Mouse (Mus musculus) neural tube, embryonic 14.5 days (tissue): Measurements from ENCODE around the gene Snx1. TPM values are rescaled to one million over a fixed set of nuclear protein-coding genes. Genes with fewer than 3 reads are reported as not detected.
A peak's percentile ranks its signal among the peaks of the same experiment; 100 is the strongest.

Experiments used
- ATAC-seq: fragments of 200-750 bp; cut with Nextera tagmentation; 2 replicates; pipeline ENCODE4 v1.8.0; 2017; ENCODE audit warnings: low read depth, mild to moderate bottlenecking, moderate TSS enrichment, moderate library complexity
- H3K27ac ChIP-seq: fragments of 300-500 bp; sonication (generic); 2 replicates; pipeline ENCODE4 v1.5.1; 2014; ENCODE audit warnings: low read depth, mild to moderate bottlenecking, control low read depth, low read length, moderate library complexity, mixed read lengths
- H3K27me3 ChIP-seq: fragments of 300-500 bp; sonication (generic); 2 replicates; pipeline ENCODE4 v1.6.1; 2014; ENCODE audit warnings: low read length; ENCODE audit not compliant: control insufficient read depth, insufficient read depth
- H3K36me3 ChIP-seq: fragments of 300-500 bp; sonication (generic); 2 replicates; pipeline ENCODE4 v1.6.1; 2014; ENCODE audit warnings: low read length, mixed read lengths; ENCODE audit not compliant: control insufficient read depth, insufficient read depth
- H3K4me1 ChIP-seq: fragments of 300-500 bp; sonication (generic); 2 replicates; pipeline ENCODE4 v1.6.1; 2014; ENCODE audit warnings: low read length; ENCODE audit not compliant: control insufficient read depth, insufficient read depth
- H3K4me2 ChIP-seq: fragments of 300-500 bp; sonication (generic); 2 replicates; pipeline ENCODE4 v1.6.1; 2014; ENCODE audit warnings: mild to moderate bottlenecking, low read depth, low read length, control low read depth
- H3K4me3 ChIP-seq: fragments of 300-500 bp; sonication (generic); 2 replicates; pipeline ENCODE4 v1.5.1; 2014; ENCODE audit warnings: low read depth, low read length, control low read depth, mixed read lengths
- H3K9ac ChIP-seq: fragments of 300-500 bp; sonication (generic); replicated peaks from 2 replicates; pipeline ENCODE4 v1.6.1; 2014; ENCODE audit warnings: low read depth, mild to moderate bottlenecking, control low read depth, low read length, mixed read lengths
- H3K9me3 ChIP-seq: fragments of 300-500 bp; sonication (generic); 2 replicates; pipeline ENCODE4 v1.6.1; 2016; ENCODE audit warnings: low read length; ENCODE audit not compliant: control insufficient read depth
- WGBS: fragments of 180-500 bp; shearing (Covaris S2); extraction: QIAGEN DNeasy Blood & Tissue Kit; methylation state at CpG from one replicate; pipeline ENCODE4 v1.1.7; 2014; 5-methylcytosine and 5-hydroxymethylcytosine counted together
- polyA plus RNA-seq: library from polyadenylated mRNA; unstranded; fragments of >200 nt; fragmentation: Nextera tagmentation; extraction: Ambion mirVana; gene quantifications from 2 replicates; pipeline ENCODE4 v1.2.1, GENCODE M21; 2014

Snx1 gene
- polyA plus RNA-seq, 1 experiment from 2014 or later: 66.7 TPM

DNA sequence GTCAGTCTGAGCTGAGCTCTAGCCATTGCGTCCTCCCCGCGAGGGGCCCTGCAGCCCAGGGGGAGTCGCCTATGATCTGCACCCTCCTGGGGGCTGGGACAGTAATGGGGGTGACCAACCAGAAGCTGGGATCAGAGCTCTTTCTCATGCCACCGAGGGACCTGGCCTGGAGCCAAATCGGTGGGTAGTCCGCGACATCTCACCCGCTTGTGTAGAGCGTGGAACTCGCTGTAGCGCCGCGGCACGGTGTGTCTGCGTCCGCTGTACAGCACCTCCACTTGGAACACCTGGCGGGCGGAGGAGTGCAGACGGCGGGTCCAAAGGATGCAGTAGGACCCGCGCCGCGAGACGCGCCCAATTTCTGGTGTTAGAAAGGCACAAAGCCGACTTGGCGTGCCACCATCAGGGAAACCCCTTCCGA lies 57.4 kb downstream of the Snx1 start:
- under 1% methylated on average over 30 of the region's 30 CpGs for WGBS
- H3K4me3 ChIP-seq: peak overlapping the region; percentile 48
- peak overlapping the region; percentile 55 for H3K9ac ChIP-seq
- H3K9me3 ChIP-seq: no peaks in the 10 kb centered on the region
- H3K27me3 ChIP-seq: 0 out of 2 replicates have a peak, but pooled peaks cover 3% of the 10 kb centered on the region
- ATAC-seq: peak; percentile 55
- H3K4me1 ChIP-seq: no peaks in the 10 kb centered on the region; the same call in 1 of the 2 replicates
- H3K36me3 ChIP-seq: peaks cover 24% of the 10 kb centered on the region
- peak overlapping the region; percentile 94 for H3K4me2 ChIP-seq
- H3K27ac ChIP-seq: no peak overlapping the region

DNA sequence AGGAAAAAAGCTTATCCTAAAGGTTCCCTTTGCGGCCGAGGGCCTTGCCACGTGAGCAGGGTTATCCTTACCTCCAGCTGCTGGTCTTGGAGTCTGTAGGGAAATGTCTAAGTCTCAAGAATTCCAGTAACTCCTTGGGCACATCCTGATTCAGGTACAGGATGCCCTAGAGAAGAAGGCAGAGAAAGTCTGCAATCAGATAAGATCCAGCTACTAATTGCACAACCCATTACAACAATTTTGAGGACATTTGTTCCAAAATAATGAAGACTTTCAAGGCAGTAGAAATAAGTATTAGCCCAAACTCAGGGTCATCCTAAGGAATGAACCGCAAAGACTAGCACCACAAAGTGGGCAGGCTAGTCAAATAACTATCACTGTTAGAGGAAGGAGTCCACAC lies 58.3 kb downstream of the Snx1 start:
- 0 out of 2 replicates have a peak, but pooled peaks cover 3% of the 10 kb centered on the region for H3K27me3 ChIP-seq
- H3K36me3 ChIP-seq: peaks cover 33% of the 10 kb centered on the region
- H3K27ac ChIP-seq: no peak overlapping the region
- H3K9ac ChIP-seq: no peak overlapping the region
- no peak for ATAC-seq
- H3K9me3 ChIP-seq: no peaks in the 10 kb centered on the region
- no peaks in the 10 kb centered on the region; the same call in 1 of the 2 replicates for H3K4me1 ChIP-seq
- H3K4me2 ChIP-seq: no peak overlapping the region
- H3K4me3 ChIP-seq: no peak overlapping the region
- 68% methylated on average over 4 of the region's 4 CpGs for WGBS

DNA sequence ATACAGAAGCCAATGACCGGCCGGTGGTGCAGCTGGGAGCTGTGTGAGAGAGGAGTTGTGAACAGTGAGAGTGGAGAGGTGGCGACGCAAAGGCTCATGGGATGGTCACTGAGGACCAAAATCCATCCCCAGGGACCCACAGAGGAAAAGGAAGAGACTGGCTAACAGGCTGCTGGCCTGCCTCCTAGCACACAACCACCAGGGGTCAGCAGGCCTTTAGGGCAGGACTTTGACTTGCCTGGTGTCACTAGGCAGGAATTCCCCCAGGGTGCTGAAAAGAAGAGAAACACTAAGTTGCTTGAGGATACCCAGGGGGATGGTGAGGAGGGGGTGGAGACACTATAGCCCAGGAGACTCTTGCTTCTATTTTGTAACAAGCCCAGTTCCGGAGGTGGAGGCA lies 58.8 kb downstream of the Snx1 start:
- WGBS: 19% methylated on average over 5 of the region's 5 CpGs
- peaks cover 38% of the 10 kb centered on the region for H3K36me3 ChIP-seq
- H3K27me3 ChIP-seq: 0 out of 2 replicates have a peak, but pooled peaks cover 3% of the 10 kb centered on the region
- no peak for ATAC-seq
- H3K9me3 ChIP-seq: no peaks in the 10 kb centered on the region
- no peaks in the 10 kb centered on the region; the same call in 1 of the 2 replicates for H3K4me1 ChIP-seq
- no peak overlapping the region for H3K4me3 ChIP-seq
- H3K9ac ChIP-seq: no peak overlapping the region
- H3K4me2 ChIP-seq: no peak overlapping the region
- no peak overlapping the region for H3K27ac ChIP-seq

DNA sequence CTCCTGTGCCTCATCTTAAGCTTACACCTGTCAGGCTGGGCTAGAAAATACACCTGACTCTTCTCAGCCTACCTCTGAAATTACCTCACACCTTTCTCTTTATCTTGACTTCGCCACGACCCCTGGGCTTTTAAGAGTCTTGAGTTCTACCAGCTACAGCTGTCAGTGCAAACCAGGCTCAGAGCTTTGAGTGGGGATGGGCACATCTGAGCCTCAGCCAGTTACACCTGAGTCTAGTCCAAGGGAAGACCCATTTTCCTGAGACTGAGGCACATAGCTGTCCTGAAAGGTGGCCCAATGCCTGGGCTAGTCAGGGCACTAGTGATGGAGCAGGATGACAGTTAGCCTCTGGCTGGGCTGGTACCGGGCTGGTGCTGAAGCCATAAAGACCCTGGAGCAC lies 59.6 kb downstream of the Snx1 start:
- Histone ChIP-seq H3K4me3 (no peak overlapping the region), H3K4me2 (no peak overlapping the region), H3K27ac (no peak overlapping the region), H3K9me3 (no peaks in the 10 kb centered on the region), H3K4me1 (no peaks in the 10 kb centered on the region; the same call in 1 of the 2 replicates), H3K36me3 (peaks cover 39% of the 10 kb centered on the region), H3K9ac (no peak overlapping the region), H3K27me3 (0 out of 2 replicates have a peak, but pooled peaks cover 3% of the 10 kb centered on the region)
- 91% methylated on average over 3 of the region's 3 CpGs for WGBS
- no peak for ATAC-seq

DNA sequence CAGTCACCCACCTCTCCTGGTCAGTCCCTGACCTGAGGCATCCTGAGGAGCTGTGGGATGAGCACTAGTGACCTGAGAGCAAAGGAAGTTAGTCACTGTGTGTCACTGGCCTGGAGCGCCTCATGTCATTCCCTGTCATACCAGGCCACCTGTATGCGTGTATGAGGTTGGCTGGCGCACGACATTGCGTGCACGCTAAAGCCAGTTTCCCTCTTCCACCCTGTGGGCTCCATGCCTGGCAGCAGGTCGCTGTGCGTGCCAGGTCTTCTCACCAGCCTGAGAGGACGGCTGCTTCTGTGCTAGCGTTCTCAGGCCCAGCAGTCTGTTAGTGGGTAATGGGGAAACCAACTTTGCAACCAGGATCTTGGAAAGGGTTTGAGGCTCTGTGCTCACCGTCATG lies 62.1 kb downstream of the Snx1 start:
- H3K4me2 ChIP-seq: no peak overlapping the region
- H3K4me3 ChIP-seq: no peak overlapping the region
- 0 out of 2 replicates have a peak, but pooled peaks cover 3% of the 10 kb centered on the region for H3K27me3 ChIP-seq
- no peak overlapping the region for H3K9ac ChIP-seq
- WGBS: 96% methylated on average over 11 of the region's 11 CpGs
- peaks cover 10% of the 10 kb centered on the region; the same call in 1 of the 2 replicates for H3K4me1 ChIP-seq
- H3K36me3 ChIP-seq: peaks cover 39% of the 10 kb centered on the region
- no peak overlapping the region for H3K27ac ChIP-seq
- ATAC-seq: no peak
- no peaks in the 10 kb centered on the region for H3K9me3 ChIP-seq

DNA sequence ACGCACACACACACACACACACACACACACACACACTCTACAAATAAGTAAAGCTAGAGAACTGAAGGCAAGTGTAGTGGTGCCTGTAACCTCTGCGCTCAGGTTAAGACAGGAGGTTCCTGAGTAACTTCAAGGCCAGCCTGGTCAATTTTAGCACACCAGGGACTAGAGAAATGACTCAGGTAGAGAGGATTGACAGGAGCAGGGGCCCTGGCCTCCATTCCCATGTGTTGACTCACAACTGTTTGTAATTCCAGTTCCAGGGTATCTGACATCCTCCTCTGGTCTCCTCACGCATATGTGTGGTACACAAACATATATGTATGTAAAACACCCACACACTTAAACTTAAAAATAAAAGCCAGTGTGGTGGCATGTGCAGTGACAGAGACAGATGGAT lies 62.9 kb downstream of the Snx1 start:
- no peaks in the 10 kb centered on the region for H3K9me3 ChIP-seq
- no peak overlapping the region for H3K4me2 ChIP-seq
- H3K9ac ChIP-seq: no peak overlapping the region
- no peak for ATAC-seq
- no peak overlapping the region for H3K27ac ChIP-seq
- H3K27me3 ChIP-seq: no peaks in the 10 kb centered on the region
- WGBS: 92% methylated on average over 3 of the region's 3 CpGs
- H3K36me3 ChIP-seq: peaks cover 39% of the 10 kb centered on the region
- H3K4me1 ChIP-seq: peaks cover 12% of the 10 kb centered on the region; the same call in 1 of the 2 replicates
- H3K4me3 ChIP-seq: no peak overlapping the region

DNA sequence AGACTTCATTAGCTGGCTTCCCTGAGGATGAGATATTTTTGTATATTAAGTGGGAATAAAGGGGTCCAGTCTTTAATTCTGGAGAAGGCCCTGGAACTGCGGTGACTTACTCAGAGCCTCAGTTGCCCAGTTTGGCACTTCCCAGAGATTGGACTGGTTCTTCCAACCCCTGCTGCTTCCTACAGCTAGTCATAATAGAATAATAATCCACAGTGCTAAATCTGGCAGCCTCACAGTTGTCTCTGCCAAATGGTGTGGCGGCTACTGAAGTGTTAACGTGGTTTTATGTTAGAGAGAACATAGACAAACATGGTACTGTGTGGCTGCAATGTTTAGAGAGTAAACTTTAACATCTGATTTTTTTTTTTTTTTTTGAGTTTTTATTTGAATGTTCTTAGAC lies 64.7 kb downstream of the Snx1 start:
- Histone ChIP-seq H3K9ac (no peak overlapping the region), H3K4me2 (peak overlapping the region; percentile 66; the same call in 1 of the 2 replicates), H3K27me3 (no peaks in the 10 kb centered on the region), H3K27ac (no peak overlapping the region), H3K4me3 (0 out of 2 replicates have a peak overlapping the region, but pooled peaks have one; percentile 62), H3K36me3 (peaks cover 37% of the 10 kb centered on the region), H3K4me1 (peaks cover 12% of the 10 kb centered on the region; the same call in 1 of the 2 replicates), H3K9me3 (no peaks in the 10 kb centered on the region)
- no peak for ATAC-seq
- whole genome bisulfite sequencing: 74% methylated on average over 3 of the region's 3 CpGs

DNA sequence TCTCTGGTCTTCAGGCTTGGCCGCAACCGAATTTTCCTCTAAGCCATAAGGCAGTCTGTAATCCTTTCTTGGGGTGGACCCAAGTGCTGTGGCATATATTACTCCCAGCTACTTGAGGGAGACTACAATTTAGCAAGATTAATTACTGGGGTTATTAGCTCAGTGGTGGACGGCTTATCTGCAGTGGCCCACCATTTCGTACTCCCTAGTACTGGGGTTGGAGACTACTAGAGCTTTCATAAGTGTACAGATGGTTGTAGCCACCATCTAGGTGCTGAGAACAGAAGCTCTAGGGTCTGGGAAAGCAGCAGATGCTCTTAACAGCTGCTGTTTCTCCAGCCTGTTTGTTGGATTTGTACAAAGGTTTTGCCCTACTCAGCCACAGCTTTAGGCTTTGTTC lies 65.4 kb downstream of the Snx1 start:
- Histone ChIP-seq H3K27ac (no peak overlapping the region), H3K27me3 (no peaks in the 10 kb centered on the region), H3K4me3 (peak overlapping the region; percentile 62), H3K9me3 (no peaks in the 10 kb centered on the region), H3K9ac (peak overlapping the region; percentile 73), H3K4me1 (peaks cover 12% of the 10 kb centered on the region; the same call in 1 of the 2 replicates), H3K4me2 (peak overlapping the region; percentile 66), H3K36me3 (peaks cover 31% of the 10 kb centered on the region)
- ATAC-seq: no peak
- WGBS: 25% methylated on average over 4 of the region's 4 CpGs

DNA sequence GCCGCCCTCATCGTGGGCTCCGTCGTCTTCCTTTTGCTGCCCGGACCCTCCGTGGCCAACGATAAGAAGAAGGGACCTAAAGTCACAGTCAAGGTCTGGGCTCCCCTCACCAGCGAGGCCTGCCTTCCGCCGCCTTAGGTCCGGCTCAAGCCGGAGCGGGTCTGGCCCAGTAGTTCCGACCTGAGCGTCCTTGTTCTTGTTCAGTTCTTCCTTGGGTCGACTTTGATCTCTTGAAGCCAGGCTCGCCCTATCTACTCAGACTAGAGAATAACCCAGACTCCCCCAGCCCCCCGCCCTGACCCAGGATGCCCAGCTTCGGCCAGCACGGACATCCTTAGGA lies 66.1 kb downstream of the Snx1 start:
- peak overlapping the region; percentile 66 for H3K4me2 ChIP-seq
- peak overlapping the region; percentile 73 for H3K9ac ChIP-seq
- peak overlapping the region; percentile 82 for H3K27ac ChIP-seq
- H3K4me3 ChIP-seq: peak overlapping the region; percentile 62
- no peaks in the 10 kb centered on the region for H3K9me3 ChIP-seq
- 0% methylated on average over 20 of the region's 20 CpGs for WGBS
- peaks cover 23% of the 10 kb centered on the region for H3K36me3 ChIP-seq
- peak; percentile 70; the same call in 1 of the 2 replicates for ATAC-seq
- H3K27me3 ChIP-seq: no peaks in the 10 kb centered on the region
- peaks cover 12% of the 10 kb centered on the region; the same call in 1 of the 2 replicates for H3K4me1 ChIP-seq
